Mouse (Mus musculus) CH12.LX (cell line): ENCODE results near the gene Olfr670. TPM values are rescaled to one million over a fixed set of nuclear protein-coding genes. Genes with fewer than 3 reads are reported as not detected.

Source experiments
- DNase-seq: peaks from one replicate; pipeline ENCODE4 v3.0.0-alpha.2; 2013; ENCODE audit errors: extremely low read depth
- H3K27ac ChIP-seq: 2 replicates; pipeline ENCODE4 v1.5.1; 2012; ENCODE audit warnings: low read depth, mild to moderate bottlenecking, control low read depth, moderate library complexity; ENCODE audit not compliant: insufficient read depth
- H3K27me3 ChIP-seq: replicated peaks from 2 replicates; pipeline ENCODE3; 2012; ENCODE audit warnings: inconsistent platforms
- H3K36me3 ChIP-seq, 2 experiments: replicated peaks in 1 of 2; 2 replicates each; pipeline versions ENCODE3 to v1.6.1; 2012; ENCODE audit warnings: inconsistent platforms in 1 of 2, low read length in 1 of 2, mild to moderate bottlenecking in 1 of 2, mixed read lengths in 1 of 2, moderate library complexity in 1 of 2; ENCODE audit not compliant: control insufficient read depth in 1 of 2, insufficient read depth in 1 of 2
- H3K4me1 ChIP-seq, 2 experiments: 2 replicates each; pipeline ENCODE4 v1.6.1; 2012; ENCODE audit warnings: inconsistent platforms in 1 of 2, moderate library complexity in 1 of 2; ENCODE audit not compliant: insufficient read depth in 2 of 2, control insufficient read depth in 1 of 2
- H3K4me2 ChIP-seq: 2 replicates; pipeline ENCODE4 v1.6.1; 2012; ENCODE audit warnings: low read depth, mild to moderate bottlenecking, control low read depth; ENCODE audit not compliant: poor library complexity, insufficient read depth, severe bottlenecking
- H3K4me3 ChIP-seq, 3 experiments: fragments of 150-350 bp in 1 of 3; sonication (generic) in 1 of 3; replicated peaks in 1 of 3; 2 replicates each; pipeline versions ENCODE3 to v1.5.1; 2011 to 2012; ENCODE audit warnings: low read depth in 2 of 3, low read length in 2 of 3, mild to moderate bottlenecking in 2 of 3, moderate library complexity in 2 of 3, control low read depth in 1 of 3, improper control_type of control experiment in 1 of 3, inconsistent platforms in 1 of 3, mixed read lengths in 1 of 3; ENCODE audit not compliant: poor library complexity in 1 of 3
- H3K79me2 ChIP-seq: replicated peaks from 2 replicates; pipeline ENCODE4 v1.6.1; 2012; ENCODE audit warnings: mild to moderate bottlenecking, moderate library complexity; ENCODE audit not compliant: control insufficient read depth, poor library complexity, insufficient read depth, severe bottlenecking; ENCODE audit errors: extremely low read depth
- H3K9ac ChIP-seq: 2 replicates; pipeline ENCODE4 v1.6.1; 2012; ENCODE audit warnings: low read depth, mild to moderate bottlenecking, control low read depth, moderate library complexity; ENCODE audit not compliant: insufficient read depth
- H3K9me3 ChIP-seq: replicated peaks from 2 replicates; pipeline ENCODE3; 2012; ENCODE audit warnings: low read length, inconsistent platforms, mixed read lengths
- BHLHE40 ChIP-seq: IDR thresholded peaks from 2 replicates; pipeline ENCODE4 v1.6.1; 2011; ENCODE audit warnings: mild to moderate bottlenecking, low read depth, low read length, improper control_type of control experiment
- CHD1 ChIP-seq: IDR thresholded peaks from 2 replicates; pipeline ENCODE4 v1.6.1; 2012; ENCODE audit warnings: low read depth, low read length, improper control_type of control experiment, inconsistent platforms
- CHD2 ChIP-seq: IDR thresholded peaks from 2 replicates; pipeline ENCODE4 v1.6.1; 2011; ENCODE audit warnings: low read length, improper control_type of control experiment
- E2F4 ChIP-seq: IDR thresholded peaks from 2 replicates; pipeline ENCODE4 v1.6.1; 2011; ENCODE audit warnings: low read depth, low read length, improper control_type of control experiment; ENCODE audit not compliant: insufficient replicate concordance
- ELF1 ChIP-seq: IDR thresholded peaks from 2 replicates; pipeline ENCODE4 v1.6.1; 2014; ENCODE audit warnings: low read depth, mild to moderate bottlenecking, inconsistent platforms, low read length, improper control_type of control experiment
- ETS1 ChIP-seq: conservative IDR thresholded peaks from 2 replicates; pipeline ENCODE4 v1.6.1; 2012; ENCODE audit warnings: low read depth, mild to moderate bottlenecking, inconsistent platforms, low read length, improper control_type of control experiment, moderate library complexity
- GABPA ChIP-seq: IDR thresholded peaks from 2 replicates; pipeline ENCODE4 v1.6.1; 2012; ENCODE audit warnings: low read depth, low read length, improper control_type of control experiment, inconsistent platforms; ENCODE audit not compliant: insufficient replicate concordance
- HCFC1 ChIP-seq: IDR thresholded peaks from 2 replicates; pipeline ENCODE4 v1.6.1; 2012; ENCODE audit warnings: low read depth, mild to moderate bottlenecking, inconsistent platforms, low read length, improper control_type of control experiment
- IRF4 ChIP-seq: IDR thresholded peaks from 2 replicates; pipeline ENCODE4 v1.6.1; 2014; ENCODE audit warnings: low read depth, mild to moderate bottlenecking, inconsistent platforms, low read length, improper control_type of control experiment
- MAZ ChIP-seq: IDR thresholded peaks from 2 replicates; pipeline ENCODE4 v1.6.1; 2012; ENCODE audit warnings: low read depth, mild to moderate bottlenecking, inconsistent platforms, low read length, improper control_type of control experiment, moderate library complexity
- MEF2A ChIP-seq: IDR thresholded peaks from 2 replicates; pipeline ENCODE4 v1.6.1; 2014; ENCODE audit warnings: low read depth, mild to moderate bottlenecking, inconsistent platforms, low read length, improper control_type of control experiment, borderline replicate concordance
- MYC ChIP-seq: IDR thresholded peaks from 2 replicates; pipeline ENCODE4 v1.6.1; 2011; ENCODE audit warnings: low read depth, mild to moderate bottlenecking, improper control_type of control experiment, low read length
- NRF1 ChIP-seq: IDR thresholded peaks from 2 replicates; pipeline ENCODE4 v1.6.1; 2014; ENCODE audit warnings: low read depth, mild to moderate bottlenecking, inconsistent platforms, low read length, improper control_type of control experiment, moderate library complexity
- POLR2AphosphoS2 ChIP-seq: IDR thresholded peaks from 2 replicates; pipeline ENCODE4 v1.6.1; 2011; ENCODE audit warnings: low read depth, low read length, improper control_type of control experiment
- RAD21 ChIP-seq: IDR thresholded peaks from 2 replicates; pipeline ENCODE4 v1.6.1; 2011; ENCODE audit warnings: low read depth, mild to moderate bottlenecking, low read length, improper control_type of control experiment, moderate library complexity
- RCOR1 ChIP-seq: conservative IDR thresholded peaks from 2 replicates; pipeline ENCODE4 v1.6.1; 2012; ENCODE audit warnings: low read depth, mild to moderate bottlenecking, inconsistent platforms, low read length, improper control_type of control experiment
- SIN3A ChIP-seq: IDR thresholded peaks from 2 replicates; pipeline ENCODE4 v1.6.1; 2012; ENCODE audit warnings: low read length, improper control_type of control experiment, inconsistent platforms
- SMC3 ChIP-seq: IDR thresholded peaks from 2 replicates; pipeline ENCODE4 v1.6.1; 2011; ENCODE audit warnings: low read depth, low read length, improper control_type of control experiment
- TBP ChIP-seq: conservative IDR thresholded peaks from 2 replicates; pipeline ENCODE4 v1.6.1; 2011; ENCODE audit warnings: low read depth, low read length, improper control_type of control experiment
- TCF12 ChIP-seq: IDR thresholded peaks from 2 replicates; pipeline ENCODE4 v1.6.1; 2014; ENCODE audit warnings: low read depth, mild to moderate bottlenecking, inconsistent platforms, low read length, improper control_type of control experiment
- USF2 ChIP-seq: conservative IDR thresholded peaks from 2 replicates; pipeline ENCODE4 v1.6.1; 2011; ENCODE audit warnings: low read depth, low read length, improper control_type of control experiment
- ZC3H11A ChIP-seq: IDR thresholded peaks from 2 replicates; pipeline ENCODE4 v1.6.1; 2012; ENCODE audit warnings: low read depth, mild to moderate bottlenecking, inconsistent platforms, low read length, improper control_type of control experiment
- ZMIZ1 ChIP-seq: IDR thresholded peaks from 2 replicates; pipeline ENCODE4 v1.6.1; 2012; ENCODE audit warnings: low read depth, mild to moderate bottlenecking, inconsistent platforms, low read length, improper control_type of control experiment
- dilution Hi-C: fragments of 300-500 bp; cut with MboI; formaldehyde crosslinking; loops from 2 replicates; pipeline ENCODE4 v1.14.3; 2020; ENCODE audit warnings: low sequenced_read_pairs; ENCODE audit not compliant: extremely low pct_unique_long_range_greater_than_20kb, extremely low pct_ligation_motif_present
- in situ Hi-C: fragments of 300-500 bp; cut with MboI; formaldehyde crosslinking; loops from 3 replicates; pipeline ENCODE4 v1.14.3; 2019; ENCODE audit warnings: low sequenced_read_pairs, low pct_ligation_motif_present, low pct_unique_long_range_greater_than_20kb, mixed read lengths
- polyA plus RNA-seq: library from polyadenylated mRNA; unstranded; fragments of >175 nt; gene quantifications from 2 replicates; pipeline ENCODE4 v1.2.1, GENCODE M21; 2012; ENCODE audit warnings: low read depth; ENCODE audit not compliant: insufficient read length
- total RNA-seq, 2 experiments: library from RNA; depleted of rRNA; stranded (reverse); fragments of 300-350 nt in 1 of 2; fragments of >200 nt in 1 of 2; gene quantifications; 2 replicates each; pipeline ENCODE4 v1.2.3; 2012 to 2014

Gene Olfr670
- total and polyA plus RNA-seq, 3 experiments: not detected

- no peaks in the 10 kb centered on the region for H3K9me3 ChIP-seq
- no peaks in the 10 kb centered on the region for H3K4me1 ChIP-seq
- H3K4me3 ChIP-seq: no peak within 1 kb of the TSS
- no peak for DNase-seq
- dilution Hi-C loops (no loop called here), in situ Hi-C loops (no loop called here)
- H3K9ac ChIP-seq: no peak within 1 kb of the TSS
- H3K27me3 ChIP-seq: no peaks in the 10 kb centered on the region
- TF ChIP-seq BHLHE40: no peak
- no peak for TF ChIP-seq RCOR1
- no peak for TF ChIP-seq CHD2
- TF ChIP-seq NRF1: no peak
- TF ChIP-seq TCF12: no peak
- no peak for TF ChIP-seq ELF1
- no peak for TF ChIP-seq POLR2AphosphoS2
- no peak for TF ChIP-seq MAZ
- TF ChIP-seq GABPA: no peak
- TF ChIP-seq RAD21: no peak
- TF ChIP-seq E2F4: no peak
- no peak for TF ChIP-seq USF2
- no peak for TF ChIP-seq ZC3H11A
- no peak for TF ChIP-seq TBP
- TF ChIP-seq ZMIZ1: no peak
- TF ChIP-seq SMC3: no peak
- TF ChIP-seq MEF2A: no peak
- TF ChIP-seq MYC: no peak
- TF ChIP-seq SIN3A: no peak
- no peak for TF ChIP-seq IRF4
- H3K4me2 ChIP-seq: no peak within 1 kb of the TSS
- no peaks in the 10 kb centered on the region for H3K36me3 ChIP-seq
- no peak within 1 kb of the TSS for H3K27ac ChIP-seq
- H3K79me2 ChIP-seq: no peaks in the 10 kb centered on the region
These were observed 28.5 kb downstream of the Olfr670 start, which contains the start of gene Olfr669 for GRCm38 (mm10) chr7:104933940-104934339. TSS of gene Olfr669 (plus strand) at chr7:104934240.

- no peak within 1 kb of the TSS for H3K4me2 ChIP-seq
- H3K9me3 ChIP-seq: no peaks in the 10 kb centered on the region
- H3K9ac ChIP-seq: no peak within 1 kb of the TSS
- no peaks in the 10 kb centered on the region for H3K79me2 ChIP-seq
- in situ Hi-C loops (no loop called here), dilution Hi-C loops (no loop called here)
- no peak for DNase-seq
- TF ChIP-seq HCFC1 (no peak), ZMIZ1 (no peak), ETS1 (no peak), CHD1 (no peak), GABPA (no peak), CHD2 (no peak), MYC (no peak)
- no peaks in the 10 kb centered on the region for H3K36me3 ChIP-seq
- no peak within 1 kb of the TSS for H3K27ac ChIP-seq
- no peaks in the 10 kb centered on the region for H3K27me3 ChIP-seq
- H3K4me3 ChIP-seq: no peak within 1 kb of the TSS
- H3K4me1 ChIP-seq: no peaks in the 10 kb centered on the region
These were observed 34.5 kb downstream of the Olfr670 start, which contains the start of gene Olfr668 for GRCm38 (mm10) chr7:104927957-104928356. TSS of gene Olfr668 (minus strand) at chr7:104928057.
